Mouse (Mus musculus) cerebellum, adult 2 months (tissue): ENCODE measurements at regions not wholly inside any gene's neighbourhood (a gene's known extent, or its start where the extent isn't known, plus 50 kb on each side); places are given as distances from the start of the nearest gene placed in this dataset.

Experiments
- CTCF ChIP-seq: fragments of 200-500 bp; IDR thresholded peaks from 2 replicates; pipeline ENCODE4 v1.5.1; 2011; ENCODE audit warnings: low read depth, mild to moderate bottlenecking, control low read depth, low read length, moderate library complexity, borderline replicate concordance; ENCODE audit not compliant: insufficient read depth
- POLR2A ChIP-seq: fragments of 200-500 bp; IDR thresholded peaks from 2 replicates; pipeline ENCODE4 v1.6.1; 2011; ENCODE audit warnings: low read length, control low read depth, borderline replicate concordance; ENCODE audit not compliant: insufficient read depth

DNA sequence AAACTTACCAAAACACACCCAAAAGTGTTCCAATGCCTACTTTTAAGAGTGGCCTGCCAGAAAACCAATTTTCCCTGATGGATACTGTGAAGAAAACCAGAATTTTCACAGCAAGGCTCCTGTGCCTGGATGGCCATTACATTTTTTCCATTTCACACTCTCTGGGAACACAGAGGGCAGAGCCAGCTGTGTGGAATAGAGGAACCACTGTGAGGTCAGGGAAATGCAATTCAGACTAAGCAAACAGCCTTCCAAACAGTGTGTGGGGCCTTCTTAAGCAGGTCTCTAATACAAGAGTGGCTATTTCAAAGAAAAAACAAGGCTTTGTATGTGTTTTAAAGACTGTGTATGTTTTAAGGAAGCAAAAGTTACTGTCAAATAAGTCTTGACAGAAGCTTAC, 242.3 kb upstream of the Grin3a start:
- TF ChIP-seq POLR2A = no peak
- no peak for TF ChIP-seq CTCF
